In genomic region chr8:109360904-109361303, GRCm38 (mm10) we compare ENCODE assay signal across 9 mouse cellular contexts.
A peak's percentile ranks its signal among the peaks of the same experiment; 100 is the strongest.
DNase-seq lines count a peak whose midpoint lies in the region; ATAC-seq and TF ChIP-seq lines count a peak whose summit lies in the region.
"Had no signal": no experiment of that assay in that cellular context is flagged by ENCODE, and none has a peak within 500 bp of the region (broad histone marks: within the 10 kb centered on the region; RNA-seq: fewer than 3 reads in every experiment).

No protein-coding gene starts in this region.

- peak; percentile 23 to 34 for DNase-seq in layer of hippocampus, adult 8-10 months (ENCODE audit: low spot score in 2 of 2)
- no peak for DNase-seq in layer of hippocampus, postnatal 36 days
- peak; percentile 83 for DNase-seq in embryo, embryonic 10.5 days (ENCODE audit: low spot score)
- DNase-seq in midbrain, embryonic 11.5 days (ENCODE audit: low spot score, missing footprints), result peak; percentile 95
- DNase-seq in thymus, adult 2 months, result no peak
- no peak for DNase-seq in testis, postnatal 14 days (ENCODE audit: low spot score)

- H3K9me3 ChIP-seq in hindbrain, embryonic 13.5 days, result no peaks in the 10 kb centered on the region
- H3K9me3 ChIP-seq in midbrain, embryonic 11.5 days (ENCODE audit: control insufficient read depth, low read length), result no peaks in the 10 kb centered on the region

- H3K9ac ChIP-seq in hindbrain, embryonic 13.5 days, result peak overlapping the region; percentile 74
- peak overlapping the region; percentile 65 for H3K9ac ChIP-seq in midbrain, embryonic 11.5 days (ENCODE audit: low read length)

- WGBS in hindbrain, embryonic 13.5 days, result 5% methylated on average over 16 of the region's 16 CpGs
- 6% methylated on average over 16 of the region's 16 CpGs for WGBS in midbrain, embryonic 11.5 days
- 33% methylated on average over 16 of the region's 16 CpGs for WGBS in thymus, adult 2 months

- peak overlapping the region; percentile 60 for H3K4me2 ChIP-seq in hindbrain, embryonic 13.5 days
- H3K4me2 ChIP-seq in midbrain, embryonic 11.5 days, result peak overlapping the region; percentile 53

- no peaks in the 10 kb centered on the region for H3K36me3 ChIP-seq in hindbrain, embryonic 13.5 days
- no peaks in the 10 kb centered on the region for H3K36me3 ChIP-seq in midbrain, embryonic 11.5 days (ENCODE audit: control insufficient read depth, insufficient read depth, low read length)
- H3K36me3 ChIP-seq in thymus, adult 2 months (ENCODE audit: control insufficient read depth, insufficient read depth, low read length), result no peaks in the 10 kb centered on the region

- H3K4me1 ChIP-seq in hindbrain, embryonic 13.5 days (replicated peaks), result peaks cover 44% of the 10 kb centered on the region
- peaks cover 27% of the 10 kb centered on the region for H3K4me1 ChIP-seq in midbrain, embryonic 11.5 days (ENCODE audit: control insufficient read depth, insufficient read depth, low read length)
- no peaks in the 10 kb centered on the region for H3K4me1 ChIP-seq in thymus, adult 2 months (replicated peaks; ENCODE audit: control insufficient read depth, insufficient read depth, low read length)

- peak; percentile 62 for ATAC-seq in hindbrain, embryonic 13.5 days (ENCODE audit: low FRiP score)
- peak; percentile 81 for ATAC-seq in midbrain, embryonic 11.5 days (ENCODE audit: low FRiP score)
- no peak for ATAC-seq in monocyte, adult 5-6 weeks (replicated peaks; ENCODE audit: insufficient number of reproducible peaks, low FRiP score, low TSS enrichment, poor library complexity, severe bottlenecking)

- TF ChIP-seq CTCF in thymus, adult 2 months (IDR thresholded peaks at IDR 0.05; ENCODE audit: borderline replicate concordance, control insufficient read depth, extremely low read depth, insufficient read depth, low read length, poor library complexity), result no peak

- H3K27me3 ChIP-seq in hindbrain, embryonic 13.5 days, result no peaks in the 10 kb centered on the region
- H3K27me3 ChIP-seq in midbrain, embryonic 11.5 days (ENCODE audit: control insufficient read depth, insufficient read depth, low read length), result no peaks in the 10 kb centered on the region
- no peaks in the 10 kb centered on the region for H3K27me3 ChIP-seq in thymus, adult 2 months (ENCODE audit: control insufficient read depth, insufficient read depth, low read length)

- H3K4me3 ChIP-seq in hindbrain, embryonic 13.5 days, result peak overlapping the region; percentile 29
- H3K4me3 ChIP-seq in midbrain, embryonic 11.5 days (ENCODE audit: low read depth, low read length), result peak overlapping the region; percentile 26
- H3K4me3 ChIP-seq in thymus, adult 2 months (ENCODE audit: control insufficient read depth, insufficient read depth, low read length), result no peak overlapping the region
- H3K4me3 ChIP-seq: myocyte had no signal

- no peak for TF ChIP-seq POLR2A in thymus, adult 2 months (IDR thresholded peaks at IDR 0.05; ENCODE audit: control insufficient read depth, extremely low read depth, insufficient read depth, low read length, poor library complexity)

- peak overlapping the region; percentile 99 for H3K27ac ChIP-seq in hindbrain, embryonic 13.5 days
- peak overlapping the region; percentile 83 for H3K27ac ChIP-seq in midbrain, embryonic 11.5 days (ENCODE audit: low read depth, low read length)
- no peak overlapping the region for H3K27ac ChIP-seq in thymus, adult 2 months (ENCODE audit: control insufficient read depth, insufficient read depth, low read length)

Comparison
In these comparisons a context has a peak if more than half of its experiments do, and no peak if none do; other contexts are left out.
1. DNase-seq: peak in layer of hippocampus, adult 8-10 months (2 of 2), embryo, embryonic 10.5 days (single experiment) and midbrain, embryonic 11.5 days (single experiment); none in layer of hippocampus, postnatal 36 days (0 of 2), thymus, adult 2 months (single experiment) and testis, postnatal 14 days (single experiment).